Mouse (Mus musculus): ENCODE results near the gene Myadml2.
"Not testable (repeated sequence)": the region's sequence is repeated elsewhere in the genome, so short reads cannot be mapped to it uniquely, and the experiment has no call there.

Myadml2 gene

GRCm38 (mm10) chr11:120648001-120648476 is at the start of gene Myadml2:
Myadml2 (minus strand) TSS chr11:120648158.
- no peak for DNase-seq (ENCODE audit: low read depth in 1 of 2, low spot score in 2 of 2)

- no peak for DNase-seq (ENCODE audit: low read depth in 1 of 2, low spot score in 2 of 2)
Measured at GRCm38 (mm10) chr11:120697741-120698140, 49.8 kb upstream of the Myadml2 start.

GRCm38 (mm10) chr11:120696568-120696967 is 48.6 kb upstream of the Myadml2 start:
- DNase-seq (ENCODE audit: low read depth in 1 of 2, low spot score in 2 of 2): no peak

DNA sequence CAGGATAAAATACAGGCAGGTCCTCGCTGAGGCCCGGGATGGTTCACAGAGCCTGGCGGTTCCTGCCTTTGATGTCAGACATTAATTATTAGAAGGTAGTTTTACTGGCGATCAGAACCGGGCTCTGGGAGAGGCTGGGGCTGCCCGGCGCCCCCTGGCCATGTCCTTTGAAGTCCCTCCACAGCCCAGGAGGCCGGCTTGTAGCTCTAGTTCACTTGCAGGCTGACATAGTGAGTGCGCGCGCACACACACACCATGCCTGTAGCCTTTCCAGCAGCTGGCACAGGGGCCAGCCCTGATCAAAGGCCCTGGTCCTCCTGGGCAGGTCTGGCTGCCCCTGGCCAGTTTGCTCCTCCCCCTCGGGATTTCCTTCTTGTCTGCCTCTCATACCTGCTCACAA is 47.7 kb upstream of the Myadml2 start:
- DNase-seq (ENCODE audit: low read depth in 1 of 2, low spot score in 2 of 2): no peak

DNA sequence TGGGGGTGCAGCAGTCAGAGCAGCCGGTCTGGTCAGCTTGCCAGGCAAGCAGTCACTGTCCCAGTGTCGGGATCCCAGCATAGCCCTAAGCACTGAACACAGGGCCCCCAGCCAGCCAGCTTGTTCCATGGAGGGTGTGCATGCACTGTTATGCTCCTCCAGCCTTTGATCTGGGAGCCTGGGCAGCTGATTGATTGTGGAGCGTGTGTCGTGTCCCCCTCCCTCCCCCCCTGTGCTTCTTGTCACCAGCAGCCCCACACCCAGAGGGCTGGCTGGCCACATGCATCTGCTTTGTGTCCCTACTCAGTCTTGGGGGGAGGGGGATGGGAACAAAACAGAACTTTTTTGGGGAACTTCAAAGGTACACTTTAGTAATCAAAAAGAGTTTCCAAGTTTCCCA is 47.2 kb upstream of the Myadml2 start:
- DNase-seq (ENCODE audit: low read depth in 1 of 2, low spot score in 2 of 2): no peak

- DNase-seq (ENCODE audit: low read depth in 1 of 2, low spot score in 2 of 2): no peak
Measured at GRCm38 (mm10) chr11:120693461-120693860, 45.5 kb upstream of the Myadml2 start.

DNA sequence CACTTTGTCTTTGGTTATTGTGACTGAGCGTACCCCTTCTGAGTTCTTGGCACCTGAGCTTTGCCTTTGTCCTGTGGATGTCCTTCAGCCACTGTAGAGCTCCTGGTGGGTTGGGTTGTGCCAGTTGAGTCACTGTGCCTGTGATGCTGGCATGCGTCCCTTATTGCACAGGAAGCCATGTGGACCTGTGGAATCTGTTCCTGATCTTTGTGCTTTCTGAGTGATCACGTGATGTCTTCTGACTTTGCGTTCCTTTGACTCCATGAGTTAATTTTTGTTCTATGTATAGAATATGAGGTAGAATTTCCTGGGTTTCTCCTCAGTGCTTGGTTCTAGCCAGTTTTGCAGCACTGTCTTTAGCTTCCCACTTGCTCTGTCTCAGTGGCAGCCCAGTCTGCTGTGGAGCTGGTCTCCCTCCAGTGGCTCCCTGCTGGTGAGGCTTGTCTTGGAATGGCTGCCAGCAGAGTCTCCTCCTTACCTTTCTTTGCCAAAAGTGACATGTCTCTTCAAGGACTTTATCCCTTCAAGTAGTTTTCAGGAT is 44.6 kb upstream of the Myadml2 start:
- DNase-seq (ENCODE audit: low read depth in 1 of 2, low spot score in 2 of 2): no peak

- DNase-seq (ENCODE audit: low read depth in 1 of 2, low spot score in 2 of 2): no peak
Measured at GRCm38 (mm10) chr11:120689365-120689764, 41.4 kb upstream of the Myadml2 start.

DNA sequence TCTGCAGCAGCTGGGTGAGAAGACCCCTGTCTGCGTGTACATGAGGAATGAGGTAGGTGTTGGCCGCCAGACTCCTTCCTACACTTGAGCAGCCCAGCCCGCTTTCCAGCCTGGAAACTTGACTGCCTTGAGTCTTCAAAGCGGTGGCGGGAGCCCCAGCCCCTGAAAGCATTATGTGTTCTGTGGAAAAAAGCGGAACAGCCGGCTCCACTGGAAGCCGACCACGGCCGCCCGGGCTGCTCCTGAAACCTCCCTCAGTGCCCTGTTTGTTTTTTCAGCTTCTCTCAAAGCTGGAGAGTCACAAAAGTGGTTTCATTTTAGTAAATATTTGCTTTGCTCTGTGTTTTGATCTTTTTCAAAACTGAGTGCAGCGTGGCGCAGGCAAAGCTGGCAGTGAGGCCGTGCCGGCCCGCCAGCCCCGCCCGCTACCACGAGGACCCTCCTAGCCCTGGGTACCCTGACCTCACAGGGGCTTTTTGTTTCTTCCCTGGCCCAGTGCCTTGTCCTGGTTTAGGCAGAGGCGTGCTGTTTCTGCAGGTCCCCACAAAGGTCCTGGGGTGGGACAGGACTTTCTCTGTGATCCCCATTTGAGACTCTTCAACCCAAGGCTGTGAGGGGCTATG is 38.8 kb upstream of the Myadml2 start:
- DNase-seq (ENCODE audit: low read depth in 1 of 2, low spot score in 2 of 2): no peak

DNA sequence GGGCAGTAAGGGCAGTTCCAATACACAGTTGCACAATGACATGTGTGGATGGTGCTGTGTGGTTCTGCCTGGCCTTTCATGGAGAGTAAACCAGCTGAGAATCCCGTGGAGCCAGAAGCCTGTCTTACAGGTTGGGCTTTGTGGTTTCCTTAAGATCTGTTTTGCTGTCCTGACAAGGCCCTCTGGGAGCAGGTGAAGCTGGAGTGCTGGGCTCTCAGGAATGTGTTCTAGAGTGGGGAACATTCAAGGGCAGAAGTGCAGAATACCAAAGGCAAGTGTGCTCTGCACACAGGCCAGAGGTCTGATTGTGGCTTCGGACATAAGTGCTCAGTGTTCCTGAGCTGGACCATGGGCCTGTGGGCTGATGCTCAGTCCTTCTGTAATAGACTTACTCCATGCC is 36.7 kb upstream of the Myadml2 start:
- no peak for DNase-seq (ENCODE audit: low read depth in 1 of 2, low spot score in 2 of 2)

- DNase-seq (ENCODE audit: low read depth in 1 of 2, low spot score in 2 of 2): no peak
Measured at GRCm38 (mm10) chr11:120684086-120684485, 36.1 kb upstream of the Myadml2 start.

DNA sequence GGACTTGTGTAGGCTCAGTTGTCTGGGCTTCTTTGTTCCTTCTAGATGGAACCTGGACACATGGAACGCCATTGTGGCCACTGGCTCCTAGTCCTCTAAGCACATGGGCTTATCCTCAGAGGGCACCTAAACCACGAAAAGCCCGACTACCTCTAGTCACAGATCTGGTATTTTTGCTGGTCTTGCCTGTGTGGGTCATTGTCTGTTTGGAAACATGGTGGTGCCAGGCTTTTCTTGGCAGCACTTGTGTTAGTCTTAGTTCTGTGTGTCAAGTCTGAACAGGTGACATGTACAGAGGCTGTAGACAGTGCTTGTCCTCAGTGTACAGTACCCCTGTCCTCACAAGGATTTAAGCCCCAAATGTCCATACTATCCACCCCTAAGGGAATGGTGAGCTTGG is 35.6 kb upstream of the Myadml2 start:
- DNase-seq (ENCODE audit: low read depth in 1 of 2, low spot score in 2 of 2): no peak

DNA sequence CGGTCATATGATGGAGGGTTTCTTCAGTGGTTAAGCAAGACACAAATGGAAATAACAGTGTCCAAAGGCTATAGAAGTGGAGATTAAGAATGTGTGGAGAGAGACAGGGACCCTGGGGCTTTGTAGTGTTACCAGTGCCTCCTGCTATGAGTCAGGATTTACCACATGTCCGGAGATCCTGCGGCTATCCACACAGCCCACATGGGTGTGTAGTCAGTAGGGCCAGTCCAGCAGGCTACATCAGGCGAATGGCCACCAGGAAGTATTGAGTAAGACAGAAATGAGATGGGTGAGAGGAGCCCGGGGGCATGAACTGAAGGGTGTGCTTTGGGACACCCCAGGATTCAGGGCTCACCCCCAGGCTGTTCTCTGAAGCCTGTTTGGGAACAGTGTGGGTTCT is 34.7 kb upstream of the Myadml2 start:
- DNase-seq (ENCODE audit: low read depth in 1 of 2, low spot score in 2 of 2): no peak

GRCm38 (mm10) chr11:120679909-120680308 is 32.0 kb upstream of the Myadml2 start:
- DNase-seq (ENCODE audit: low read depth in 1 of 2, low spot score in 2 of 2): no peak

DNA sequence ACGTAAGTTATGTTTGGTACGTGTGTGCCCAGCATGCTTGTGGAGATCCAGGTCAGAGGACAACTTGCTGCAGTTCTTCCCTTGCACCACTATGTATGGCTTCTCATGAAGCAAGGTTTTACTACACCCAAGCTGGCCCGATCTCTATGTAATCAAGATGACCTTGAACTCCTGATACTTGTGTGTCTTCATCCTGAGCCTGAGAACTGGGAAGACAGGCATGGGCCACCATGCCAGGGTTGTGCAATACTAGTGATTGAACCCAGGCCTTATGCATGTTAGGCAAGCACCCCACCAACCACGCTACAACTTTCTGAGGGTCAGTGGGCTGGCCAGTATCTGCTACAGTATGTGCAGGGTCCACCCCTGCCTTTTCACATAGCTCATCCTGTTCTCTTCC is 29.0 kb upstream of the Myadml2 start:
- DNase-seq (ENCODE audit: low read depth in 1 of 2, low spot score in 2 of 2): no peak

DNA sequence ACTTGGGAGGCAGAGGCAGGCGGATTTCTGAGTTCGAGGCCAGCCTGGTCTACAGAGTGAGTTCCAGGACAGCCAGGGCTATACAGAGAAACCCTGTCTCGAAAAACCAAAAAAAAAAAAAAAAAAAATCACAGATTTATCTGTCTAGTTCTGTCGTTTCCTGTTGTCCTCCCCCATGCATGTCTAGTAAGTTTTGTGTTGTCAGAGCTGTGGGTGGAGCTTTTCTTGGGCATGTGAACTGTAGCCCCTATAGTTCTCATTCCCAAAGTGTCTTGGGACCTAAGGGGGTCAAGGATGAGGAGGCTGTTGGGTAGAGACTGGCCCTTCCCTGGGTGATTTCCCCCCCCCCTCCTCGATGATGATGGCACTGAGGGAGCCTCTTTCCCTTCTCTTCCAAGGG is 27.9 kb upstream of the Myadml2 start:
- DNase-seq (ENCODE audit: low read depth in 1 of 2, low spot score in 2 of 2): not testable (repeated sequence)

GRCm38 (mm10) chr11:120673594-120674122 is 25.7 kb upstream of the Myadml2 start:
- no peak for DNase-seq (ENCODE audit: low read depth in 1 of 2, low spot score in 2 of 2)

GRCm38 (mm10) chr11:120672687-120673593 is 25.0 kb upstream of the Myadml2 start, which contains the start of gene Aspscr1:
Aspscr1 (plus strand) TSS chr11:120672973.
- peak; percentile 85 to 90 for DNase-seq (ENCODE audit: low read depth in 1 of 2, low spot score in 2 of 2)

GRCm38 (mm10) chr11:120666617-120667016 is 18.7 kb upstream of the Myadml2 start:
- no peak for DNase-seq (ENCODE audit: low read depth in 1 of 2, low spot score in 2 of 2)

GRCm38 (mm10) chr11:120665406-120665805 is 17.4 kb upstream of the Myadml2 start:
- DNase-seq (ENCODE audit: low read depth in 1 of 2, low spot score in 2 of 2): no peak

DNA sequence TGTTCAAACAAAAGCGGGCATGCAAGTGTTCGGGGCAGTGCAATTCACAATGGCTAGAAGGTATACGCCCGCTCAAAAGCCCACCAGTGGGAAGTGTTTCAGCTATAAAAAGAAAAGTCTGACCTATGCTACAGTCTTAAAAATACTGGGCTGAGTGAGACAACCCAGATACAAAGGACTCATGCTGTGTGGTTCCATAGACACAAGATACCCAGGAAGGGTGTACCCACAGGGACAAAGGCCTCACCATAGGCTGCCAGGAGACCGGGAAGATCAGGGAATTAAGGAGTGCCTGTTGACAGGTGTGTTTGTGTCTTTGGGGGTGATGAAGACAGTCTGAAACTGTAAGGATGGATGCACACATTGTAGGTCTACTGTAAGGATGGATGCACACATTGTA is 15.8 kb upstream of the Myadml2 start:
- DNase-seq (ENCODE audit: low read depth in 1 of 2, low spot score in 2 of 2): no peak

DNA sequence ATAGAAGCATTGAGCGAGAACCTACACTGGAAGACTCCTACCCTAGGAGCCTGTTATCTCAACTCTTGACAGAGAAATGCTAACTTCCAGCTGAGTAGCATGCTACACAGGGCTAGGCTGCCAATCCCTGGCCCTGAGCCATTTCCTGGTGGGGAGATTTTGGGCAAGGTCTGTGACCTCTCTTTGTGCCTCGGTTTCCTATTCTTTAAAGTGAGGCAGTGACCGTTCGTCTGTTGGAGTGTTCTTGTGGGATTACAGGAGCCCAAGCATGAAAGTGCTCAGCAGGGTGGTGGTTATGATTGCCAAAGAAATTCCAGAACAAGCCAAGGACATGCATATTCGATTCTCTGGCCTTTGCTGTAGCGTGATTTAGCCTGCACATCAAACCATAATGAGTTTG is 14.8 kb upstream of the Myadml2 start:
- DNase-seq (ENCODE audit: low read depth in 1 of 2, low spot score in 2 of 2): no peak
